Mouse (Mus musculus) C2C12 (cell line): Measurements from ENCODE around the gene Gdpd3.

Experiments used
- CTCF ChIP-seq: IDR thresholded peaks from one replicate; pipeline ENCODE4 v1.5.1; 2011; ENCODE audit not compliant: control insufficient read depth, insufficient read depth, insufficient read length
- MAX ChIP-seq: IDR thresholded peaks from one replicate; pipeline ENCODE4 v1.6.1; 2011; ENCODE audit warnings: mild to moderate bottlenecking, control low read depth
- MYOD1 ChIP-seq: IDR thresholded peaks from one replicate; pipeline ENCODE4 v1.6.1; 2011; ENCODE audit warnings: low read depth; ENCODE audit not compliant: control insufficient read depth, insufficient read length
- MYOG ChIP-seq: IDR thresholded peaks from one replicate; pipeline ENCODE4 v1.6.1; 2011; ENCODE audit not compliant: control insufficient read depth, insufficient read length; ENCODE audit errors: extremely low read depth
- USF1 ChIP-seq: IDR thresholded peaks from one replicate; pipeline ENCODE4 v1.6.1; 2011; ENCODE audit warnings: low read depth, mild to moderate bottlenecking, control low read depth, moderate library complexity

DNA sequence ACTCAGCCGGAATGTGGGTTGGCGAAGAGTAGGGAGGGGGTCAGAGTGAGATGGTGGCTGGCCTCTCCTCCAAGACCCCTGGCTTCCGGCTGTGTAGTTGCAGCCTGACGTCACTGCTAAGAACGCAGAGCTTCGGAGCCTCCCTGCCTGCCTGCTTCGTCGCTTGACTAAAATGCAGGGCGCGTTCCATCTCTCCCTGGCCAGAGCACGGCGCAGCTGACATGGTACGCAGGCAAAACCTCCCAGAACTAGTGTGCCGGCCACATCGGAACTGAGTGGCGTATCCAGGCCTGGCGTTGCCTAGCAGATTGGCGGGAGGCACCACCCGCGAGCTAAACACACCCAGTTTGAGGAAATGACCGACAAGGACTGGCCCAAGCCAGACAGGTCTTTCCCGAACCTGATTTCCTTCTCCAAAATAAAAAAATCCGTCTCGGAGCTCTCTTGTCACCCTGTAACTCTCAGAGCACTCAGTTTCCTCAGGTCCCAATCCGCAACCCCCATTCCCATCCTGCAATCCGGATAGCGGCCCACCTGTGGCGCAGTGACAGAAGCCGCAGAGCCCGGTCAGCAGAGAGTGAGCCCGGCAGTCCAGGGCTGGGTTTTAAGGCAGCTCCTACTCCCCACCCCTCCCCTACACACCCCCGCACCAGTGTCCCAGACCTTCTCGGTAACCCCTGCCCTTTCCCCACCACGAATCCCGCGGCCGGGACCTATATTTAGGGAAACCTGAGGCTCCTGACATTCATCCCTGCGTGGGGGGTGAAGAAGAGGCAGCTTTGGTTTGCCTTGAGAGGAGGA is 33.5 kb downstream of the Gdpd3 start:
- TF ChIP-seq CTCF (no peak), MAX (no peak), MYOG (no peak), USF1 (no peak), MYOD1 (no peak)
